In genomic region chr7:132897258-132897657, GRCm38 (mm10) we compare ENCODE assay signal across 14 mouse cellular contexts. TPM values are rescaled to one million over a fixed set of nuclear protein-coding genes. Genes with fewer than 3 reads are reported as not detected.
DNase-seq lines count a peak whose midpoint lies in the region; ATAC-seq and TF ChIP-seq lines count a peak whose summit lies in the region.
"Had no signal": no experiment of that assay in that cellular context is flagged by ENCODE, and none has a peak within 500 bp of the region (broad histone marks: within the 10 kb centered on the region; RNA-seq: fewer than 3 reads in every experiment).

No protein-coding gene starts in this region.

- H3K4me3 ChIP-seq in forebrain, embryonic 11.5 days (ENCODE audit: low read depth, low read length), result no peak overlapping the region
- no peak overlapping the region for H3K4me3 ChIP-seq in forebrain, embryonic 13.5 days
- H3K4me3 ChIP-seq in liver, adult 2 months (ENCODE audit: insufficient read depth, low read depth, low read length), result no peak overlapping the region
- H3K4me3 ChIP-seq in liver, embryonic 11.5 days (ENCODE audit: low read depth, low read length), result no peak overlapping the region
- H3K4me3 ChIP-seq in ES-E14 (ENCODE audit: insufficient read depth in 1 of 2, low read depth in 1 of 2, low read length in 2 of 2, poor library complexity in 1 of 2, severe bottlenecking in 1 of 2), result no peak overlapping the region
- H3K4me3 ChIP-seq in hindbrain, embryonic 16.5 days (ENCODE audit: low read length), result no peak overlapping the region
- H3K4me3 ChIP-seq: erythroblast, embryonic 14.5 days; heart, embryonic 13.5 days; midbrain, embryonic 12.5 days; stomach, embryonic 15.5 days had no signal

- no peaks in the 10 kb centered on the region for H3K4me1 ChIP-seq in forebrain, embryonic 11.5 days (replicated peaks; ENCODE audit: control insufficient read depth, insufficient read depth, low read length)
- peaks cover 4% of the 10 kb centered on the region; the same call in 1 of the 2 replicates for H3K4me1 ChIP-seq in forebrain, embryonic 13.5 days
- H3K4me1 ChIP-seq in liver, adult 2 months (ENCODE audit: control insufficient read depth, insufficient read depth, low read length), result no peaks in the 10 kb centered on the region
- H3K4me1 ChIP-seq in liver, embryonic 11.5 days (replicated peaks; ENCODE audit: control insufficient read depth, insufficient read depth, low read length), result no peaks in the 10 kb centered on the region
- H3K4me1 ChIP-seq in ES-E14 (ENCODE audit: control insufficient read depth in 2 of 2, insufficient read depth in 2 of 2, low read length in 2 of 2, poor library complexity in 1 of 2), result peaks cover 0 to 6% of the 10 kb centered on the region in 2 experiments; a peak in 1 of 4 replicates
- no peaks in the 10 kb centered on the region for H3K4me1 ChIP-seq in hindbrain, embryonic 16.5 days (ENCODE audit: control insufficient read depth, insufficient read depth, low read depth, low read length)
- H3K4me1 ChIP-seq: midbrain, embryonic 12.5 days; stomach, embryonic 15.5 days had no signal

- no peak for TF ChIP-seq POLR2A in liver, adult 2 months (IDR thresholded peaks at IDR 0.05; ENCODE audit: extremely low read depth, insufficient read depth, low read length)

- no peaks in the 10 kb centered on the region for H3K79me2 ChIP-seq in liver, adult 2 months (ENCODE audit: control insufficient read depth, insufficient read depth, low read length)

- ATAC-seq in forebrain, embryonic 11.5 days (replicated peaks; ENCODE audit: low FRiP score), result no peak
- no peak for ATAC-seq in forebrain, embryonic 13.5 days
- no peak for ATAC-seq in liver, embryonic 11.5 days (replicated peaks; ENCODE audit: low FRiP score)
- no peak for ATAC-seq in hindbrain, embryonic 16.5 days

- in situ Hi-C loops in ES-E14 (cut with MboI; ENCODE audit: low sequenced_read_pairs in 2 of 2, unreplicated experiment in 2 of 2), result loop anchor here (5.0 to 25.0 kb wide), 3 partner anchors 235 to 660 kb away; no protein-coding TSS in a partner anchor

- no peak overlapping the region for H3K27ac ChIP-seq in forebrain, embryonic 11.5 days (ENCODE audit: low read depth, low read length)
- no peak overlapping the region for H3K27ac ChIP-seq in forebrain, embryonic 13.5 days
- H3K27ac ChIP-seq in liver, adult 2 months (replicated peaks; ENCODE audit: insufficient read depth, low read depth, low read length), result no peak overlapping the region
- H3K27ac ChIP-seq in liver, embryonic 11.5 days (ENCODE audit: low read depth, low read length), result no peak overlapping the region
- no peak overlapping the region for H3K27ac ChIP-seq in ES-E14 (ENCODE audit: insufficient read depth, low read depth, low read length, poor library complexity, severe bottlenecking)
- H3K27ac ChIP-seq in hindbrain, embryonic 16.5 days (ENCODE audit: low read depth, low read length), result no peak overlapping the region
- H3K27ac ChIP-seq: hindbrain, embryonic 14.5 days; midbrain, embryonic 12.5 days; stomach, embryonic 15.5 days had no signal

- H3K27me3 ChIP-seq in forebrain, embryonic 11.5 days (ENCODE audit: control insufficient read depth, insufficient read depth, low read length), result no peaks in the 10 kb centered on the region
- no peaks in the 10 kb centered on the region for H3K27me3 ChIP-seq in forebrain, embryonic 13.5 days
- no peaks in the 10 kb centered on the region for H3K27me3 ChIP-seq in liver, adult 2 months (ENCODE audit: control insufficient read depth, insufficient read depth, low read length)
- no peaks in the 10 kb centered on the region for H3K27me3 ChIP-seq in liver, embryonic 11.5 days (replicated peaks; ENCODE audit: control insufficient read depth, insufficient read depth, low read length)
- H3K27me3 ChIP-seq in hindbrain, embryonic 16.5 days (replicated peaks; ENCODE audit: control insufficient read depth, insufficient read depth, low read length), result no peaks in the 10 kb centered on the region
- H3K27me3 ChIP-seq: heart, embryonic 13.5 days; midbrain, embryonic 12.5 days; stomach, embryonic 15.5 days had no signal

- TF ChIP-seq CTCF in liver, adult 2 months (IDR thresholded peaks at IDR 0.05; ENCODE audit: low read depth, low read length), result peak; percentile 15; the same call in 1 of the 2 replicates

- no peak overlapping the region for H3K4me2 ChIP-seq in forebrain, embryonic 11.5 days (ENCODE audit: low read depth, low read length, severe bottlenecking)
- no peak overlapping the region for H3K4me2 ChIP-seq in forebrain, embryonic 13.5 days
- no peak overlapping the region for H3K4me2 ChIP-seq in liver, embryonic 11.5 days
- no peak overlapping the region for H3K4me2 ChIP-seq in hindbrain, embryonic 16.5 days (ENCODE audit: low read length)
- H3K4me2 ChIP-seq: heart, embryonic 13.5 days; hindbrain, embryonic 14.5 days; midbrain, embryonic 12.5 days; stomach, embryonic 15.5 days had no signal

- no peaks in the 10 kb centered on the region for H3K36me3 ChIP-seq in forebrain, embryonic 11.5 days (ENCODE audit: control insufficient read depth, insufficient read depth, low read length)
- no peaks in the 10 kb centered on the region for H3K36me3 ChIP-seq in forebrain, embryonic 13.5 days (ENCODE audit: poor library complexity, severe bottlenecking)
- H3K36me3 ChIP-seq in liver, adult 2 months (ENCODE audit: control insufficient read depth, insufficient read depth, low read length), result no peaks in the 10 kb centered on the region
- H3K36me3 ChIP-seq in liver, embryonic 11.5 days (ENCODE audit: control insufficient read depth, insufficient read depth, low read length), result no peaks in the 10 kb centered on the region
- H3K36me3 ChIP-seq in ES-E14 (ENCODE audit: control insufficient read depth, insufficient read depth, low read length, poor library complexity, severe bottlenecking), result no peaks in the 10 kb centered on the region
- H3K36me3 ChIP-seq in hindbrain, embryonic 16.5 days (ENCODE audit: control insufficient read depth, insufficient read depth, low read length), result no peaks in the 10 kb centered on the region
- H3K36me3 ChIP-seq: heart, embryonic 13.5 days; midbrain, embryonic 12.5 days; stomach, embryonic 15.5 days had no signal

- DNase-seq in forebrain, embryonic 11.5 days (ENCODE audit: low spot score), result peak; percentile 7
- DNase-seq in liver, adult 2 months (ENCODE audit: extremely low read depth, low read depth, low spot score), result no peak
- no peak for DNase-seq in liver, embryonic 11.5 days (ENCODE audit: low spot score)
- no peak for DNase-seq in ES-E14 (ENCODE audit: low read depth, low spot score)
- peak; percentile 37 for DNase-seq in induced T-regulatory cell, adult 2 months (ENCODE audit: low read depth)
- no peak for DNase-seq in spleen, postnatal 36 days (ENCODE audit: low spot score in 2 of 2)
- DNase-seq: cerebellum, adult 18-20 months had no signal

- no peaks in the 10 kb centered on the region for H3K9me3 ChIP-seq in forebrain, embryonic 11.5 days (ENCODE audit: control insufficient read depth, low read length)
- H3K9me3 ChIP-seq in forebrain, embryonic 13.5 days (replicated peaks), result peaks cover 10% of the 10 kb centered on the region
- H3K9me3 ChIP-seq in liver, embryonic 11.5 days (ENCODE audit: control insufficient read depth, low read length), result no peaks in the 10 kb centered on the region
- no peaks in the 10 kb centered on the region for H3K9me3 ChIP-seq in ES-E14 (ENCODE audit: control insufficient read depth, insufficient read depth, low read depth, low read length)
- no peaks in the 10 kb centered on the region for H3K9me3 ChIP-seq in hindbrain, embryonic 16.5 days (ENCODE audit: control insufficient read depth, low read length)
- H3K9me3 ChIP-seq: heart, embryonic 13.5 days; midbrain, embryonic 12.5 days; stomach, embryonic 15.5 days had no signal

- WGBS in forebrain, embryonic 11.5 days, result 78% methylated on average over 10 of the region's 10 CpGs
- WGBS in forebrain, embryonic 13.5 days, result 83% methylated on average over 10 of the region's 10 CpGs
- WGBS in liver, adult 2 months, result 95% methylated on average over 10 of the region's 10 CpGs
- 75% methylated on average over 10 of the region's 10 CpGs for WGBS in liver, embryonic 11.5 days
- WGBS in hindbrain, embryonic 16.5 days, result 87% methylated on average over 10 of the region's 10 CpGs

- H3K9ac ChIP-seq in forebrain, embryonic 11.5 days (ENCODE audit: low read length), result no peak overlapping the region
- no peak overlapping the region for H3K9ac ChIP-seq in forebrain, embryonic 13.5 days
- H3K9ac ChIP-seq in liver, adult 2 months (ENCODE audit: low read depth, low read length), result no peak overlapping the region
- no peak overlapping the region for H3K9ac ChIP-seq in liver, embryonic 11.5 days (ENCODE audit: low read depth, low read length)
- H3K9ac ChIP-seq in ES-E14 (ENCODE audit: insufficient read depth, low read depth, low read length, poor library complexity, severe bottlenecking), result no peak overlapping the region
- H3K9ac ChIP-seq in hindbrain, embryonic 16.5 days (ENCODE audit: low read depth, low read length), result no peak overlapping the region
- H3K9ac ChIP-seq: heart, embryonic 13.5 days; hindbrain, embryonic 14.5 days; midbrain, embryonic 12.5 days; stomach, embryonic 15.5 days had no signal

RNA-seq across cellular contexts. Expression of gene Zranb1, which starts 33.7 kb away (rescaled TPM):
- 18.0 and 18.1 TPM in 2 replicates for polyA plus RNA-seq in forebrain, embryonic 11.5 days (2014; fragmentation: Nextera tagmentation; extraction: Ambion mirVana)
- 16.1 and 16.2 TPM in 2 replicates for polyA plus RNA-seq in forebrain, embryonic 13.5 days (2015; fragmentation: Nextera tagmentation; extraction: Ambion mirVana)
- total RNA-seq in liver, adult 2 months (2014; rRNA removed), result 41.1 and 42.4 TPM in 2 replicates
- 8.1 and 9.8 TPM in 2 replicates for polyA plus RNA-seq in liver, adult 2 months (2012; rRNA removed)
- 9.6 and 10.9 TPM in 2 replicates for polyA plus RNA-seq in liver, embryonic 11.5 days (2014; fragmentation: Nextera tagmentation; extraction: Ambion mirVana)
- total RNA-seq in ES-E14 (2012; rRNA removed), result 17.5 and 19.3 TPM in 2 replicates
- polyA plus RNA-seq in hindbrain, embryonic 16.5 days (2015; fragmentation: Nextera tagmentation; extraction: Ambion mirVana), result 14.1 and 14.9 TPM in 2 replicates

RNA-seq across cellular contexts. Expression of gene Abraxas2, which starts 38.2 kb away (rescaled TPM):
- 34.9 and 40.6 TPM in 2 replicates for polyA plus RNA-seq in forebrain, embryonic 11.5 days (2014; fragmentation: Nextera tagmentation; extraction: Ambion mirVana)
- 42.5 and 43.5 TPM in 2 replicates for polyA plus RNA-seq in forebrain, embryonic 13.5 days (2015; fragmentation: Nextera tagmentation; extraction: Ambion mirVana)
- total RNA-seq in liver, adult 2 months (2014; rRNA removed), result 23.7 and 26.0 TPM in 2 replicates
- 7.9 and 8.5 TPM in 2 replicates for polyA plus RNA-seq in liver, adult 2 months (2012; rRNA removed)
- 26.9 and 28.5 TPM in 2 replicates for polyA plus RNA-seq in liver, embryonic 11.5 days (2014; fragmentation: Nextera tagmentation; extraction: Ambion mirVana)
- 18.8 and 20.5 TPM in 2 replicates for total RNA-seq in ES-E14 (2012; rRNA removed)
- 34.0 and 35.7 TPM in 2 replicates for polyA plus RNA-seq in hindbrain, embryonic 16.5 days (2015; fragmentation: Nextera tagmentation; extraction: Ambion mirVana)

RNA-seq across cellular contexts. Expression of gene Eef1akmt2, which starts 44.8 kb away (rescaled TPM):
- polyA plus RNA-seq in forebrain, embryonic 11.5 days (2014; fragmentation: Nextera tagmentation; extraction: Ambion mirVana), result 80.7 and 91.7 TPM in 2 replicates
- 105 and 115 TPM in 2 replicates for polyA plus RNA-seq in forebrain, embryonic 13.5 days (2015; fragmentation: Nextera tagmentation; extraction: Ambion mirVana)
- total RNA-seq in liver, adult 2 months (2014; rRNA removed), result 16.4 and 21.8 TPM in 2 replicates
- 3.4 and 5.4 TPM in 2 replicates for polyA plus RNA-seq in liver, adult 2 months (2012; rRNA removed)
- 50.4 and 54.0 TPM in 2 replicates for polyA plus RNA-seq in liver, embryonic 11.5 days (2014; fragmentation: Nextera tagmentation; extraction: Ambion mirVana)
- 14.5 and 17.9 TPM in 2 replicates for total RNA-seq in ES-E14 (2012; rRNA removed)
- polyA plus RNA-seq in hindbrain, embryonic 16.5 days (2015; fragmentation: Nextera tagmentation; extraction: Ambion mirVana), result 79.0 and 87.6 TPM in 2 replicates

Comparison
In these comparisons a context has a peak if more than half of its experiments do, and no peak if none do; other contexts are left out.
1. DNase-seq: peak in forebrain, embryonic 11.5 days (single experiment) and induced T-regulatory cell, adult 2 months (single experiment); none in liver, adult 2 months (single experiment), liver, embryonic 11.5 days (single experiment), ES-E14 (single experiment) and spleen, postnatal 36 days (0 of 2).